Mouse (Mus musculus) spleen, embryonic (tissue): ENCODE measurements around the gene Mak.

Experiments used
- CTCF ChIA-PET: fragments of 350-600 bp; sonication (Branson Sonifier 250); formaldehyde crosslinking; loops from one replicate; lab custom pipeline; 2022; lab: Charles Lee

Mak gene

DNA sequence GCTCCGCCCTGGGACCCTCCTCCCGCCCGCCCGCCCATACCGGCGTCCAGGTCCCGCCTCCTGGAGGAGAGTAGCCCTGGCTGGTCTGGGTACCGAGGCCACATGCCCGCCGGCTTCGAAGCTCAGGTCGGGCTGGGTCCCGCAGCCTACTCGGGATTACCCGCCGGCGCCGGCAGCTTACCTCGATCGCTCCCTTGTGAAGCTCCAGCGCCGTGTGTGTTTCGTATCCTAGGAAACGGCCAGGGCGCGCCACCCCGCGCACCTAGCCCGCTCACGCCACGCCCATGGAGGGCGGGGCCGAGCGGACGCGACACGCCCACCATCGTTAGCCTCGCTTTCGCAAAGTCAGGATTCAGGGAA is at the start of gene Mak:
TSS of gene Mak (minus strand) at position 286 of the 360 bp plus-strand sequence.
- CTCF ChIA-PET: no interaction called here

DNA sequence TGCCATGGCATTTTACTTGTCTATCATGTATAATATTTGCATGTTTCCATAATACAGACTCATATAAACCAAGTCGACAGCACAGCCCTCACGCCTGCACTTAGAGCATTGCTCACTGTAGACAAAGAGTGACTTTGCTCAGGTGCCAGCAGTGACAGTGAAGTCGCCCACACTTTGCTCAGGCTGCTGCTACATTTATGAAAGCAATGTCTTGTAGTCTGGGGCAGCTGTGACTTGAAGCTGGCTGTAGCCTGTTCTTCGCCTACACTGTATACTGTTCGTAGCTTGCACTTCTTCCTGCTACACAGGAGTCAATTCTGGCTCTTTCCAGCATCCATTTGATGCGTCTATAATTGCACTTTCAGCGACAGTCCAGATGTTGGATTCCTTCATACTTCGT is 49.6 kb upstream of the Mak start:
- CTCF ChIA-PET: no interaction called here

GRCm38 (mm10) chr13:41128326-41128725 is 48.8 kb upstream of the Mak start:
- CTCF ChIA-PET: no interaction called here

- CTCF ChIA-PET: no interaction called here
Measured at GRCm38 (mm10) chr13:41123666-41124225, 44.2 kb upstream of the Mak start.

GRCm38 (mm10) chr13:41119152-41119945 is 39.8 kb upstream of the Mak start:
- CTCF ChIA-PET: no interaction called here

DNA sequence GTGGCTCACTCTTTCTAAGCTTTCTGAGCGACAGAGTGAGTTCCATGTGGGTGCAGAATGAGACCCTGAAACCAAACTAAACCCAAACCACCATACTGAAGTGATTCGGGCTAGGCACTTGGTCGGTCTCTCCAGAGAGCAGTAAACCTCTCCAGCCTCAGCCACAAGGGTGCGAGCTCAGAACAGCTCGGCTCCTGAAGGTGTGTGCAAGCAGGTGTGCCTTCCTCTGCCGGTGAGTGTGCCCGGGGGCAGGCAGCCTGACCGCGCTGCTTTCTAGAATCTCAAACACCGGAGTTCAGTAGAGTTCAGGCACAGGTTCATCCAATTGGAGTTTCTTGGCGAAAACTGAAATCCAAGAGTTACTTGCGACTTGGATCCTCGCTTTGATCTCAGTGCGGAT is 34.4 kb upstream of the Mak start, which contains the start of gene Sycp2l:
TSS of gene Sycp2l (plus strand) at position 368 of the 400 bp plus-strand sequence.
- CTCF ChIA-PET: no interaction called here

- CTCF ChIA-PET: no interaction called here
Measured at GRCm38 (mm10) chr13:41110935-41111334, 31.4 kb upstream of the Mak start, which contains the start of gene Gcm2. Gene Gcm2, minus strand, starts transcription at chr13:41111035.

GRCm38 (mm10) chr13:41105541-41105940 is 26.0 kb upstream of the Mak start:
- CTCF ChIA-PET: no interaction called here

DNA sequence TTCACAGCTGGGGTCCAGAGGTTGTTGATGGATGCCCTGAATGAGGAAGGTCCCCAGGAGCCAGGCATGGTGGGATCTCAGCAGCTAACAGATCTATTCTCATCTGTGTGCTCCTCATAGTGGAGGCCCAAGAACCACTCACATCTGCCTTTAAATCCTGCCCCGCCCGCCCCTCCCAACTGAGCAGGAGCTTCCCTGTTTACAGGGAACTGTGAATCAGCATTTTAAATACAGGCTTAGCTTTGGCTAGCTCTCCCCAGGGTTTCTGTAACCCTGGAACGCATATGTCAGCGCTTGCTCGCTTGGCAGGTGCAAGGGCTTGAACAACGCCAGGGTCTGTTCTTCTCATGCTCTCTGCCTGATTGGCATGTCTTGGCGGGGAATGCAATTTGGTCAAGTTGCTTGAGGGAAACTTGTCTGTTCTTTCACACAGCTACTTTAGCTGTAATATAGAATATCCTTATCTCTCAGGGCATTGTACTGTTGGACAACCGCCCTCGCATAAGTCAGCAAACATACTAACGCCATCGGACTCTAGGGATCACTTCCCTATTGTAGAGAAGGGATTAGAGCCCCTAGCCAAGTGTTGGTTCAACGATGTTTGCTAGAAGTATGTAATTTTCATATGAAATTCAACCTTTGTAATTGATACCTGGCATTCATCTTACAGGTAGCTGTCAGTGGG is 24.5 kb upstream of the Mak start:
- CTCF ChIA-PET: no interaction called here

DNA sequence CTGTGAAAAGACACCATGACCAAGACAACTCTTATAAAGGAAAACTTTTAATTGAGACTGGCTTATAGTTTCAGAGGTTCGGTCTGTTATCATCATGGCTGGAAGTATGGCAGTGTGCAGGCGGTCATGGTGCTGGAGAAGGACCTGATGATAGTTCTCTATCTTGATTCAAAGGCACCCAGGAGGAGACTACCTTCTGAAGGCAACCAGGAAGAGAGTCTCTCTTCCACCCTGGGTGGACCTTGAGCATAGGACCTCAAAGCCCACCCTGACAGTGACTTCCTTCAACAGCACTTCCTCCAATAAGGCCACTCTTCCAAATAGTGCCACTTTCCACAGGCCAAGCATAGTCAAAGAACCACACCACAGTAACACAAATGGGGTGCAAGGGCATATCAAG is 20.5 kb upstream of the Mak start:
- CTCF ChIA-PET: no interaction called here

GRCm38 (mm10) chr13:41098325-41098724 is 18.8 kb upstream of the Mak start:
- CTCF ChIA-PET: no interaction called here

- CTCF ChIA-PET: no interaction called here
Measured at GRCm38 (mm10) chr13:41097324-41098058, 18.0 kb upstream of the Mak start.

GRCm38 (mm10) chr13:41094160-41094559 is 14.7 kb upstream of the Mak start:
- CTCF ChIA-PET: no interaction called here

DNA sequence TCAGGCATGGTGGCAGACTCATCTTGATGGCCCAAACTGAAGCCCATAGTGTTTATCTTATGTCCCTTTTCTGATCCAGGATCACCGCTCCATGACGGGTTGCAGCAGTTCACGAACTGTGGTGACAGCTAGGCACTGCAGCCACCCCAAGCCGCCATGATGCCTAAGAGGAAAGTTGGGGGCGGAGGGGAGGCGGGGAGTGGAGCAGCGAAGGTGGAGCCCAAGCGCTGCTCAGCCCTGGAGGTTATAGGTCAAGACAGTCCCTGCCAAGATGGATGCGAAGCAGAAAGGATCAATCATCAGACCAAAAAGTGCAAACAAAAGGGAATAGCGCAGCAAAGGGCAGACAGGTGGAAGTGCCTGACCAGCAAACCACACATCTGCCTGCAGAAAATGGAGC is 11.8 kb upstream of the Mak start:
- CTCF ChIA-PET: no interaction called here

DNA sequence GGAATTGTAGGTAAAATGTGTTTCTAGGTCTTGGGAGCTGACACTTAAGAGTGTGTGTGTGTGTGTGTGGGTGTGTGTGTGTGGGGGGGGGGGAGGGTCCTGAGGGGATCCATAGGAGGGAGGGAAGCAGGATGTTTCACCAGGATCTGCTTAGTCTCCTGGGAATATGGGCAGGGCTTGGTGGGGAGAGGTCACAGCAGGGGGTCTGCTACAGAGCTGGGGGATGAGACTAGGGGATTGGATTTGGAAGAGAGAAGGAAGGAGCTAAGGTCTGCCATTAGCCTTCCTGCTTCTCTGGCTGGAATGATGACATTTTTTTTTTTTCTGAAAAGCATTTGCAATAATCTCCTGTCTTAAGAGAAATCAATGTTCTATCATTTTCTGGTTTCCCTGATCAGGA is 9.2 kb upstream of the Mak start:
- CTCF ChIA-PET: no interaction called here

- CTCF ChIA-PET: no interaction called here
Measured at GRCm38 (mm10) chr13:41085140-41085539, 5.6 kb upstream of the Mak start.

DNA sequence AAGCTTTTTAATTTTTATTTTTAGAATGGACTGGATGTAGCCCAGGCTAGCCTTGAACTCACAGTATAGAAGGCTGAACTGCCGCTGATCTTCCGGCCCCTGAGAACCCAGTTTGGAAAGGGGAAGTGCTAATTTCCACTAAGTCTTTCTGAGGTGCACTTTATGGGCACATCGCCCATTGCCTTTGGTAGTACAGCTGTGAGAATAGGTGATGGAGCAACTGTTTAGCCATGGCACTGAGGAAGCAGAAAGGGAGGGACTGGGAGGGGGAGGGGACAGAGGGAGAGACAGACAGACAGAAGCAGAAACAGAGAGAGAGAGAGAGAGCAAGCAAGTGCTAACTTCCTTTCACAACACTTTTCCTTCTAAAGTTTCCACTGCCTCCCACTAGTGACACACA is 5.0 kb upstream of the Mak start:
- CTCF ChIA-PET: no interaction called here

GRCm38 (mm10) chr13:41080700-41081099 is 1.2 kb upstream of the Mak start:
- CTCF ChIA-PET: no interaction called here

DNA sequence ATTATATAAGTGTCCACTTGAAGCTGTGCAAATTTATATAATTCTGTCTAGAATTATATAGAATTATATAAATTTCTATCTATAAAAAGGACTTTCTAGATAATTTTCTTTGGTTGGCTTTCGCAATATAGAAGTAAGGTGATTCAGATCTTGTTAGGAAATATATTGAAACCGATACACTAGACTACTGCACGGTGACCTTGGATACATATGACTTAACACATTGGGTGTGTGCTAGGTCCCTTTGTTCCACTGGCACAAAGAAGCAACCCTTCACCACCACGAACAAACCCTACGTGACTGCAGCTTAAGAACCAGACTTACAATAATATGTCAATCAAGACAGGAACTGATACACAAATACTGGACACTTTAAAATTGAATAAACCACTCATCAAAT is 353 bp upstream of the Mak start:
- CTCF ChIA-PET: no interaction called here

GRCm38 (mm10) chr13:41078690-41079420 is 651 bp downstream of the Mak start:
- CTCF ChIA-PET: no interaction called here

- CTCF ChIA-PET: no interaction called here
Measured at GRCm38 (mm10) chr13:41077921-41078320, 1.6 kb downstream of the Mak start.

DNA sequence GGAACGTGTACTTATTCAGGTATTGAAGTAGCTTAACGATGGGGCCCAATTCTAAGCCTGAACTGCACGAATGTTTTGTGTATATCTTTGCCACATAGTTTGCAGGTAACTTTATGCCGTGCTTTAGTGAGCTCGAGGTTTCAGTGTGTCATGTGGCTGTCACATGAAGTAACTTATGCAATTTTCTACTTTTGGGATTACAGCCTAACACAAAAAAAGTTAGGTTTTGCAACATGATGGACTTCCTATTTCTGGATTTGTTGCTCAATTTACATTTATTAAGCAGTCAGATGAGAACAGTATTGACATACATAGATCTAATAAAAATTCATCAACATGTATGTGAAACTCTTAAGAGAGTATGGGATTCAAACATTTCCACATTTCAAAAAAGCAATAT is 5.7 kb downstream of the Mak start:
- CTCF ChIA-PET: no interaction called here
